Mouse (Mus musculus) megakaryocyte, adult 5-6 weeks (primary cell): ENCODE results near the gene Cct2. TPM values are rescaled to one million over a fixed set of nuclear protein-coding genes. Genes with fewer than 3 reads are reported as not detected.
"Not testable (repeated sequence)": the region's sequence is repeated elsewhere in the genome, so short reads cannot be mapped to it uniquely, and the experiment has no call there.

Experiments
- ATAC-seq: 2 replicates; pipeline ENCODE4 v1.8.0; 2016; ENCODE audit warnings: mild to moderate bottlenecking, inconsistent platforms; ENCODE audit not compliant: poor library complexity, severe bottlenecking
- total RNA-seq, 2 experiments: library from RNA; stranded (forward) in 1 of 2; stranded (reverse) in 1 of 2; fragments of 153-499, 151-499 nt in 1 of 2; fragments of 221-1000, 200-1000 nt in 1 of 2; gene quantifications; 2 replicates each; pipeline versions ENCODE4 v1.2.3 to v1.2.4; 2015 to 2017

Cct2 gene
- total RNA-seq, 2 experiments from 2014 or later, result 265 to 266 TPM

- 0 out of 2 replicates have a peak, but pooled peaks have one; percentile 17 for ATAC-seq
Observed at GRCm38 (mm10) chr10:117062894-117063253, 740 bp downstream of the Cct2 start.

DNA sequence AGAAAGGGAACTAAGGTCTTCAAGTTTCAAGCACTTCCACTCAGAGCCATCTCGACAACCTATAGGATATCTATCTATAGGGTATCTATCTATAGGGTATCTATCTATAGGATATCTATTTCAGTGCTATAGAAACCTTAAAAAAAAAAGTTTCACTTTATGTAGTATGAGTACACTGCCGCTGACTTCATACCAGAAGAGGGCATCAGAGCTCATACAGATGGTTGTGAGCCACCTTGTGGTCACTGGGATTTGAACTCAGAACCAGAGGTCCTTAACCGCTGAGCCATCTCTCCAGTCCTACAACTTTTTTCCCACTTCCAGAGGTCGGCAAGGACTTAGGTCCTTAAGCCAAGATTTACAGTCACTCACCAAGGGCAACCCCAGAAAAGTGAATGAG, 7.9 kb downstream of the Cct2 start:
- no peak for ATAC-seq

DNA sequence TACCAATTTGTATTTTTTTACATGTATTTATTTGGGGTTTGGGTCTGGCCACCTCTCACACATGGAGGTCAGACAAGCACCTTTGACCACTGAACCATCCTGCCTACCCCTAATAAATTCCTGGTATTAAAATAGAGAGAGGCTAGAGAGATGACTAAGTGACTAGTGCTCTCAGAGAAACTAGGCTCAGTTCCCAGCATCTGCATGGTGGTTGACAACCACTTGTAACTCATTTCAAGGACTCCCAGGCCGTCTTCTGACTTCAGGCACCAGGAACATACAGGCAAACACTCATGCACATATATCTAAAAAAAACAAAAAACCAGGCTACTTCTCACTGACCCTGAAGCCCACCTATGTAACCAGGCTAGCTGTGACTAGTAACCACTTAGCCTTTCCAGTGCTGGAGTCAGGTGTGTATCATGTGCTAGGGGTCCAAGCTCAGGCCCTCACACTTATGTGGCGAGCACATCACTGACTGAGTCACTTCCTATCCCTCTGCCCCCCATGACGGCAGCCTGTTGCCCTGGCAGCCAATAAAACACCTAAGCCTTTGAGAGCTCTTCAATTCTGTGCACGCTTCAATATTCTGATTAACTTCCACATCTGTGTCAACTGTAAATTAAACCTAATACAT, 13.5 kb downstream of the Cct2 start:
- no peak for ATAC-seq

DNA sequence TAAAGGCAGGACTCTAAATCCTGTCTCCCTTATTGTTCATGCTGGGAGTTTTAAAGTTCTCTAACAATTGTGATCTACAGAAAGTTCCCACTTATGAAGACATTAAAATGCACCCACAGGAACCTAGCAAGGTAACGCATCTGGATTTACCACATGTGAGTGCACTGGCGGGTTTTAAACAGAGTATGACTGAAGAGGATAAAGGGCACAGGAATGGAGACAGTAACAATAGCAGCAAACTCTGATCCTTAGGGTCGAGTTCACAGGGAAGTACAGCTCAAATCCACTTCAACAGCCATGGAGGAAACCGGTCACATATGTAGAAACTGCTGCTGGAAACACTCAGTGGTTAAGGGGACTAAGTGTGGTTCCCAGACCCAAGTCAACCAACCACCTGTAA, 14.4 kb downstream of the Cct2 start:
- no peak for ATAC-seq

DNA sequence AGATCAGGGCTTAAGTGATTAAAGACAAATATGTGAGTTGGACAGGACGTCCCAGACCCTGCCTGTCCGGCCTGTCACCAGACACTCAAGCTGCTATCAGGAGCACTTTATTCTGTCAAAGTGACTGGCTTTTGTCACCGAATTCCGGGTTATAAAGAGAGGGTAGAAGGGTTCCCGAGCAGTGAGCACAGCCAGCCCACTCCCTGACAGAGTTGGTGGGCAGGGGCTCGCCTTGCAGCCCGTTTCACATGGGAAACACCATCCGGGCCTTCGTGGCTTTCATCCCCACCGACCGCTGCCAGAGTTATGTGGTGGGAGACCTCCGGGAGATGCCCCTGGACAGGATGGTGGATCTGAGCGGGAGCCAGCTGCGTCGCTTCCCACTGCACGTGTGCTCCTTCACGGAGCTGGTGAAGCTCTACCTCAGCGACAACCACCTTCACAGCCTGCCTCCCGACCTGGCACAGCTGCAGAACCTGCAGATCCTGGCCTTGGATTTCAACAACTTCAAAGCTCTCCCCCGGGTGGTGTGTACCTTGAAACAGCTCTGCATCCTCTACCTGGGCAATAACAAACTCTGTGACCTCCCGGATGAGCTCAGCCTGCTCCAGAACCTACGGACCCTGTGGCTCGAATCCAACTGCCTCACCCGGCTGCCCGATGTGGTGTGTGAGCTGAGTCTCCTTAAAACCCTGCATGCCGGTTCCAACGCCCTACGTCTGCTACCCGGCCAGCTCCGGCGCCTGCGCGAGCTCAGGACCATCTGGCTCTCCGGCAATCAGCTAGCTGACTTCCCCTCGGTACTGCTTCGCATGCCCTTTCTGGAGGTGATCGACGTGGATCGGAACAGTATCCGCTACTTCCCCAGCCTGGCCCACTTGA, 18.2 kb downstream of the Cct2 start, which contains the start of gene Lrrc10:
TSS of gene Lrrc10 (plus strand) at position 167 of the 882 bp plus-strand sequence.
- peak; percentile 28; the same call in 1 of the 2 replicates for ATAC-seq

DNA sequence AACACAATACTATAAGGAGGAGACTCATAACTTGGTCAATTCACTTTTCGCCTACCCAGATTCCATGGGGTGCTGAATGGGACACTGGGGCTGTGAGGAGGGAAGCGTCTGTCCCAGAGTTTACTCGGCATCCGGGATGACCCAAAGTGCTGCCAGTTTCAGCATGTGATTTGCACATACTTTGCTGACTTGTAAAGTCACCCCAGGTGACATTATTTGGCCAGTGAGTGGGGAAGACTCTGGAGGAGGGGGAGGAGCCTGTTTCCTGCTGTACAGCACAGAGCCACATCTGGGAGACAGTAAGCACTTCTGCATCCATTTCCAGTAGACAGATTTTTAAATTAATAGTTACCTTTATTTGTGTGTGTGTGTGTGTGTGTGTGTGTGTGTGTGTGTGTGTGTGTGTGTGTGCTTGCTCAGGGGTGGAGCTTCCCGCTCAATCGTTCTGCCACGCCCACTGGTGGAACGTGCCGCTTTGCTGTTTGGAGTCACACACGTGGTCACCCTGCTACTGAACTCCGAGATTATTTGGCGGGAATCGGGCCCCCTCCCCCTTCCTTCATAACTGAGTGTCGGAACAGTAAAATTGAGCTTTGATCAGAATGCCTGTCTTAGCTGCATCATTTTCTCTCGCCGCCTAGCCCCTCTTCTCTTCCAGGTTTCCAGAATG, 20.0 kb downstream of the Cct2 start:
- ATAC-seq, result 0 out of 2 replicates have a peak, but pooled peaks have one; percentile 7

DNA sequence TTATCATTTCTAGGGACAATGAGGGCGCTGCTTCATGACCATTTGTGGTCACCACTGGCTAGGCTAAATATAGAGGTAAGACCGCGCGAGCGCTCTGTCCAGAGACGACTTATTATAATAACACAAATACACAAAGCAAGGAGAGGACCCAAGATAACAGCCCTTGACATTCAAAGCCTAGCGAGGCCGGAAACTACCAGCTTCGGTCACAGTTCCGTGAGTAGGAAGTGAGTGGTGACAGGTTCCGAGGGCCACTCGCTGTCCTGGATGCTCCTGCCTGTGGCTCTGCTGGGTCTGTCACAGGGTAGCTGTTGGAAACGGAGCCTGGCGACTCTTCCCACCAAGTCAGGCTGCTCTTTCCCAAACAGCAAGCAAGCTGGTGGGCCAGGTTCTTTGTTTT, 21.3 kb downstream of the Cct2 start:
- ATAC-seq, result no peak

GRCm38 (mm10) chr10:117040355-117040754, 23.3 kb downstream of the Cct2 start:
- ATAC-seq, result no peak

DNA sequence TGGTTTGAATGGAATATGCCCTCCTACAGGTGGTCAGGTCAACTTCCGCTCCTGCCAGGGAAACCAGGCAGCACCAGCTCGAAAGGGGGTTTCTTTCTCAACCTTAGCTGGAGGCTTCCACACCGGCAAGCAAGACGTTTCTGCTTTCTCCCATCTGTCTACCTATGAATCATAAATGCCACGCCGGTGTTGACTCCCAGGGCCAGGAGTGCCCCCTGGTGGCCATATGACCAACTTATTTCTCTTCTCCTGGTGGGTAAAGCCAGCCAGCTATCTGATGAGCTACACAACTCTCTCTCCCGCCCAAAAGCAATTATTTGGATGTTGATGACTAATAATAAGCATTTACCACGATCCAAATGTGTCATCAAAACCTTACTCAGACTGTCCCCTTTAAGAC, 29.8 kb downstream of the Cct2 start:
- peak; percentile 91 for ATAC-seq

DNA sequence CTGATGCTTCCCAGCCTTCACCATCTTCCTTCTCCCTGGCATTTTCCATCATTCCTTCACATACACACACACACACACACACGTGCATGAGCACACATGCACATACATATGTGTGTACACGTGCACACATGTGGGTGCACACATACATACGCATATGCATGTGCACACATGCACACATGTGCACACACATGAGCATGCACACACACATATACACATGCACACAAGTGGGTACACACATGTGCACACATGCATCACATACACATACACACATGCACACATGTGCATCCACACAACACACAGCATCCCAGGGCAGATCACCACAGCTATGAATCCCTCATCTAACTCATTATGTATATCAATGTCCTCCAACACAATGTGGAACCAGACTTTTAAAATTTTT, 32.5 kb downstream of the Cct2 start:
- no peak for ATAC-seq

DNA sequence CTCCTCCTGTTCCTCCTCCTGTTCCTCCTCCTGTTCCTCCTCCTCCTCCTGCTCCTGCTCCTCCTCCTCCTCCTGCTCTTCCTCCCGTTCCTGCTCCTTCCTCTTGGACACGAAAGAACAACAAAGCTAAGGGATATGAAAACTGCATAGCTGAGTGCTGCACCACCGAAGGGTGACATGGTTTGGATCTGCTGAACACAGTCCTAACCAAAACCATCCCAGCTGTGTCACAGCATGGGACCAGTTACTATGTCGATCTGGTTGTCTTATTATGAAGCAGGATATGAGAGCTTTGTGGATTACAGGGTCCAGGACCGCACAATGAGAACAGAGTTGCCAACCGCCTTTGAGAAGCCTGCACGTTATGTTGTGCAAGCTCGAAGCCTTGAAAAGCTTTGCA, 37.4 kb downstream of the Cct2 start:
- 0 out of 2 replicates have a peak, but pooled peaks have one; percentile 24 for ATAC-seq

DNA sequence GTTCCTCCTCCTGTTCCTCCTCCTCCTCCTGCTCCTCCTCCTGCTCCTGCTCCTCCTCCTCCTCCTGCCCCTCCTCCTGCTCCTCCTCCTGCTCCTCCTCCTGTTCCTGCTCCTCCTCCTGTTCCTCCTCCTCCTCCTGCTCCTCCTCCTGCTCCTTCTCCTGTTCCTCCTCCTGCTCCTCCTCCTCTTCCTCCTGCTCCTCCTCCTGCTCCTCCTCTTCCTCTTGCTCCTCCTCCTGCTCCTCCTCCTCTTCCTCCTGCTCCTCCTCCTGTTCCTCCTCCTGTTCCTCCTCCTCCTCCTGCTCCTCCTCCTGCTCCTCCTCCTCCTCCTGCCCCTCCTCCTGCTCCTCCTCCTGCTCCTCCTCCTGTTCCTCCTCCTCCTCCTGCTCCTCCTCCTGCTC, 37.8 kb downstream of the Cct2 start:
- ATAC-seq, result not testable (repeated sequence)

DNA sequence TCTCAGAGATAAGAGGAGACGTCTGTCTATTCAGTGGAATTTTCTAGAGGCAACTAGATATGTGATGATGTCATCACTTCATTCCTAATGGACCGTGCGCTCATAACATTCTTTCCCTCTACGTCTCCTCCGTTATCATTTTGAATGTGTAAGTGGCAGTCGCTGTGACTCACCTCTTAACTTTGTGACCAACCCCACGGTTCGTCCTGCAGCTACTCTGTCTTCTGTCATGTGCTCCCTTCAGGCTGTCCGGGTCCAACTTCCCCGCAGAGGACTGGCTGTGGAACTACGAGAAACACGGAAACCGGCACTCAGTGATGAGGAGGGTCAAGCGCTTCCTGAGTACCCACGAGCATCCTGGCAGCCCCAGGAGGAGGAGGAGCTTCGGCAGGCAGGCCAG, 39.9 kb downstream of the Cct2 start:
- ATAC-seq, result peak; percentile 18; the same call in 1 of the 2 replicates

DNA sequence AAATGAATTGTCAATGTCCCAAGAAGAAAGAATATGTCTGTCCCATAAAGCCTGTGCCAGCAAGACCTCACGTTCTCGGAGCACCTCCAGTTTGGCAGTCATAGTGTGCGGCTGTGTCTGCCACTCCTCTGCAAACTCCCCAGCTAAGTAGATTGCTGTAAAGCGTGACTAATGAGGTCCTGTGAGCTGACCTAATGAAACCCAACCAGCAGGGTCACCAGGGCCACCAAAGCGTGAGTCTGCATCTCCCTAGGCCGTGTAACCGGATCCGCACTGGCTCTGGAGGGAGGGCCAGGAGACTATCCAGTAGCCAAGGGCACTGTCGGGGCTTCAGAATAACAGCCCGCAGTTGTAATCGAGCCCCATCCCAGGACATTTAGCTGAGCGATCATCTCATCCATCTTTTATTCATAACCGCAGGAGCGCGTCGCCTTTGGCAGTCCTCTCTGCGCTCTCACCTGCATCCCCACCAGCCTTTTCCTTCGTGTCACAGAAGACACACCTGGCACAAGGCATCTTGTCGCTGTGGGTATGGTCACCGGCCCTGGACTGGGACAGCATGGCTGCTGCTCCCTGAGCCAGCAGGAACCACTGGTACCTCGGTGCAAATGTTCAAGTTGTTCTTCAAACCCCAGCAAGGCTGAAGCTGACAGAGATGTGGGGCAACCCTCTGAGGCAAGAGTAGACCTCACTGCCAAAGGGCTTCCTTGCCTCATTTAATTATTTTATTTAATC, 42.4 kb downstream of the Cct2 start:
- no peak for ATAC-seq

GRCm38 (mm10) chr10:117018281-117018840, 45.3 kb downstream of the Cct2 start:
- ATAC-seq, result no peak

DNA sequence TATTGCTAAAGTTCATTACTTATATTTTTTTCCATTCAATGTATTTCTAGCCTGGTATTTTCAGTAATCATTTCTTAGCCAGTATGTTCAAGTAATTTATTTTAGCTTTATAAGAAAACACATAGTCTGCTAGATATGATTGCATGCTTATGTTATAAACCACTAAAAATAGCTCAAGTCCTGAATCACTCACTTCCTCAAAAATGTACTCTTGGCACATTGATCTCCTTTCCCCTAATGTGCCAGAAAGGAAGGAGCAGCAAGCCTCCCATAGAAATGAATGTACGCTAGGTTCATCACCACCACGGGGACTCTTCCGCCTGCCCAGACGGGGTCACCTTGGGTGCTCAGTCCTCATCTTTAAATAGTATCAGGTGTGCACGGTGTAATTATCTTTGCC, 49.0 kb downstream of the Cct2 start:
- no peak for ATAC-seq

DNA sequence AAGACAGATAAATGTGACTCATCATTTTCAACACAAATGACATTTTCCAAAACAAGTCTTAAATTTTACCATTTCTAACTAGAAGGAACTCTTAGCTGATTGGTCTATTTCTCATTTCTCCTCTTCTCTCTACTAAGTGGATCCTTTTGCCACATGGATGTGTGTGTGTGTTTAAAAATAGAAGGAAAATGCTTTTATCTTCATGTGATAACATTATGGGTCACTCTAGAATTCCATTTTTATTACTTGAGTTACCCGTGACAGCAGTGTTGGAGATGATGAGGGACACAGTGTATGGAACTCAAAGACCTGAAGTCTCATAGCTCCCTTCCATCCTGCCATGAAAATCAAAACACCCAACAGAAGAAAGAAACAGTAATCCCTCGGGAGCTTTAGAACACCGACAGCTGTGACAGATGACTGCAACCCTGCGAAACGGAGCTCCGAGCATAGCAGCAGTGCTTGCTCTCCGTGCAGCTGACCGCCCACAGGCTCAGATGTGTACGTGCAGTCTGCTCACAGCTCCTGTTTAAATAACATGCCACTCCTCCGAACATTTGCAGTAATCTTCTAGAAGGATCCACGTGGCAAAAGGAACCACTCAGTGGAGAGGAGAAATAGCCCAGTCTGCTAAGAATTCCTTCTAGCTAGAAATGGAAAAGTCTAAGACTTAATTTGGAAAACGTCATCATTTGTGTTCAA, 49.8 kb downstream of the Cct2 start:
- ATAC-seq, result no peak

DNA sequence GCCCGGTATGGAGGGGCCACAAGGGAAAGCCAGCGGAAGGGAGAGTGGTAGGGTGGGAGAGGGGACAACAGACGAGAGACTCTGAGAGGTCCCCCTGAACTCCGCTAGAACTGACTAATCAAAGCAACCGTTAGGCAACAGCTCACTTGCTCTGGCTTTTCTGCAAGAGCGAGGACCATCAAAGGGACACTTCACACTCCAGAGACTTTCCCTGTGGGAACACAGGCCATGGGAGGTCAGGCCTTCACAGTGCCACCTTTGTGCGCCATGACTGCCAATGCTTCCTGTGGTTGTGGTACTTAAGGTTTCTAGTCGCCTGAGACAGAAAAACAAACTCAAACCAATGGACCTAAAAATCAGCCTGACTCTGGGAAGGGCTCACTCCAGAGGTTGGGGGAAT, 52.6 kb downstream of the Cct2 start:
- no peak for ATAC-seq

DNA sequence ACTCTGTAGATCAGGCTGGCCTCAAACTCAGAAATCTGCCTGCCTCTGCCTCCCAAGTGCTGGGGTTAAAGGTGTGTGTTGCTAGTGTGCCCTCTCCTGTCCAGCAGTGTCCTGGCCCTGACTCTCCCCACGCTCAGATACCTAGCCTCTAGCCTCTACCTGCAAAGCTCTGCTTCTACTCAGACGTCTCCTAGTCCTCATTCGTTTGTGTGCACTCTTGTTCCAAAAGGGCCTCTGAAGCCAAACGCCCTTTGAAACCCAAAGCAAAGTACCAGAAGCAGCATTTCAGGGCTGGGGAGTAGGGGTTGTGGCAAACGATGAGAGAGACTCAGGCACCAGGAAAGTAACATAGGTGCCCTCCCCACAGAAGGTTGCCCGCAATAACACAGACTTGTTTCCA, 53.9 kb downstream of the Cct2 start:
- ATAC-seq, result no peak
